Mouse (Mus musculus) retina, postnatal 7 days (tissue): ENCODE measurements around the gene Gys2.
"Not testable (repeated sequence)": the region's sequence is repeated elsewhere in the genome, so short reads cannot be mapped to it uniquely, and the experiment has no call there.

ENCODE experiments used
- DNase-seq: peaks from one replicate; pipeline ENCODE4 v3.0.0-alpha.2; 2012; ENCODE audit warnings: low read depth, low spot score

Gene Gys2

DNA sequence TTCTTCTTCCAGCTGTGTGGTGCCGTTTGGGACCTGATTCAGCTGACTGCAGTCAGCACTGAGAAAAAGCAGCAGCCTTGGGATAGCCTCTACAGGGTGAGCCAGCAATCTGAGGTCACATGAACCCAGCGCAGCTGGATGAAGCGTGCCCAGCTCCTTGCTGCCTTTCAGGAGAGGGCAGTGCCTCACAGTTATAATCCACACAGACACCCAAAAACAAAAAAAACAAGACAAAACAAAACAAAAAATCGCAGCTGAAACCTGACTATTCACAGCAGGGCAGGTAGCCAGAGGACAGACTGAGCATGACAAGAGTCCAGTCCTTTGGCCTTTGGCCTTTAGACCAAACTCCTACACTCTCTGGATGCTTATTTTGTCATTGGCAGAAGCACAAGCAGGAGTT is at the start of gene Gys2:
Gene Gys2, minus strand, starts transcription at position 309 of the 403 bp plus-strand sequence.
- DNase-seq = no peak

DNA sequence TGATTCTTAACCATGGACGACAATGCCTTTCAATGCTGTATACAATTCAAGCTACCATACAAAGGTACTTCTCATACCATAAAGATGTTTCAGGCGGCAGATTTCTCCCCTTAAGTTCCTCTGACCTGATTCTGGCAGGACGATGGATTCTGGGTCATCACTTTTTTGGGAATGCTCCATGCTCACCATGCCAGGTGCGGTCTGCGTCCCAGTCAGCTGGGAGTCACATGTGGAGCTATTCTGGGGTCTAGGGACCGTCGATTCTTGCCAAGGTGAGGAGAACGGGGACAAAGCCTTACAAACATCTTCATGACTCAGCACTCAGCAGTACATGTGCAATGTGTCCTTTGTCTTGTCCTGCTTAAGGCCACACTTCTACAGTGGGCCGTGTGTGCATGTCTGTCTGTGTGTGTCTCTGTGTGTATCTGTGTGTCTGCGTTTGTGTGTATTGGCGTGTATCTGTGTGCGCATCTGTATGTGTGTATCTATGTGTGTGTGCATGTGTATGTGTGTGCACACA is 48.7 kb upstream of the Gys2 start:
- DNase-seq = no peak

DNA sequence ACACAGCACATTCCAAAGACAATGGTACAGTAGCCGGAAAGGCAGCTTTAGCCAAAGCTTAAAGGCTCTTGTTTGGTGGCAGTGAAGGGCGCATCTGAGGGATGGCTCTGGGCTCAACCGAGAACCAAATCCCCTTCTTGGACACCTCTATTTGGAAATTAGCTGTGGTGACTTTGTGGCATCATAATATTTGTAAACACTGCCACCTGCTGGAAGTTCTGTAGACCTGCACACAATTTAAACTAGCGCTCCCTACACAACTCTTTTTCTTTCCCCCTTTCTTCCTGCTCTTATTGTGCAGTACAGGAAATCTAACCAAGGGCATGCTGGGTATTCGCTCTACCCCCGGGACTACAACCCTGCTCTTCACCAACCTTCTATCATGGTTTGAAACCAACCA is 46.2 kb upstream of the Gys2 start:
- no peak for DNase-seq

DNA sequence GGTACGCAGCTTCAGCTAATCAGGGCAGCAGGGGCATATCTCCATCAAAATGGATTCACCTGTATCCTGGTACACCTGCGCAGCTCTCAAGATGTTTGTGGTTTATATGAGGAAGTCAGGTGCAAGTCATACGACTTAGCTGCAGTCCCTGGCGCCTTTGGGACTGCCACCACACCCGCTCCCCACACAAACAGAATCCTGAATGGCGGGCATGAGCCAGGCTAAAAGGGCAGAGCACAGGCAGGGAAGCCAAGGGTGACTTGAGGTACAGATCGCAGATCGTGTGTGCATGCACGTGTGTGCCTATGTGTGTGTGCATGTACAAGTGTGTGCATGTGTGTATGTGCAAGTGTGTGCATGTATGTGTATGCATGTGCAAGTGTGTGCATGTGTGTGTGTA is 42.5 kb upstream of the Gys2 start:
- not testable (repeated sequence) for DNase-seq

DNA sequence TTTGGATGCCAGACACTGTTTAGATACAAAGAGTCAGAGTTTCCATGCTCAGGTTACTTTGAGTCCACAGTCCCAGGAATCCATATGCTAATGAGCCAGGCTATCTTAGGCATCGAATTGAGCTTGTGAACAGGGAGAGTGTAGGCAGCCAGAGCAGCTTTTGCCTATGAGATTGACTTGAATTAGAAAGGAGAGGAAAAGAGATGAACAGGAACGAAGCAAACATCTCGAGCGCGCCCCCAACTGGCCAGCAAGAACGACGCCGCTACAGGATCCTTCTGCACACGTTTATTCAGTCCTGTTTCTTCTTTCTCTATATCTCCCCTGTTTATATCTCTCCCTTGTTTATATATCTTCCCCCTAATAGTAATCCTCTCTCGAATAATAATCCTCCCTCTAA is 42.0 kb upstream of the Gys2 start:
- DNase-seq = no peak

DNA sequence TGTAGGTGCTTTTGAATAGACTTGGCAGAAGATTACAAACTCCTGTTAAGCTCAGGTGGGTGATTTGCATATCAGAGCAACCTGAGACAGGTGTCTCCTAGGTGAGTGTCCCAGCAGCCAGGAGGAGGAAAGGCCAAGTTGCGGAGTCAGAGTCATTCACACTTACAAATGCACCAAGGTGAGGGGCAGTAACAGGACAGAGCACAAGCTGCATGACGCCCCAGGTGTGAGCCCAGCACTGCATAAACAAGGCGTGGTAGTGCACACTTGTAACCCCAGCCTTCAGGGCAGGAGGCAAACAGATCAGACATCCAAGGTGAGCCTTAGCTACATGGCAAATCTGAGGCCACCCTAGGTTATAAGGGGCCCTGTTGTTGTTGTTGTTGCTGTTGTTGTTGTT is 40.0 kb upstream of the Gys2 start:
- no peak for DNase-seq

DNA sequence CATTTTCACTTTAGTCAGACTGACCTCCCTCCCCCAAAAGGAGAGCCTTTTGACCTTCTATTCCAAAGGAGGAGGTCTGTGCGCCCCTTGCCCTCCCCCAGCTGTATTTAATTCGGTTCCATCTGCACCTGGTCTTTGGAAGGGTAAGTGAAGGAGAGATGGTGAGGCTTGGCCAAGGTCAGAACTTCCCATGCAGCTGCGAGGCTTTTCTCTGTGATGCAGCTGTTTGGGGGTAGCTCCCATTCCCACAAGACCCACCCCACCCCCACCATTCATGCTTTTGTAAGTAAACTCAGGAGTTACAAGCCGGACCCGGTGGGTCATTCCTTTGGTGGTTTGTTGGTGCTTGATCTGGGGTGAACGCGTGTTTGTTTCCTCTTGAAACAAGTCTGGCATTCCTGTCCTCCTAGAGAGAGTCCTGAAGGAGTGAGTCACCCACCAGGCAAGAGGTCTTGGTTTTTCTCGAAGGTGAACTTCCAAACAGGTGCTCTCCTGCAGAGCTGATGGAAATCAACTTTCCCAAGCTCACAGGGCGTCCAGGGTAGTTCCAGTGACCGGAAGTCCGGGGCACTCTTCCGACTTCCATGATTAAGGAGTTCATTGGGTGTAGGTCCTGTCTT is 38.7 kb upstream of the Gys2 start:
- DNase-seq = no peak

DNA sequence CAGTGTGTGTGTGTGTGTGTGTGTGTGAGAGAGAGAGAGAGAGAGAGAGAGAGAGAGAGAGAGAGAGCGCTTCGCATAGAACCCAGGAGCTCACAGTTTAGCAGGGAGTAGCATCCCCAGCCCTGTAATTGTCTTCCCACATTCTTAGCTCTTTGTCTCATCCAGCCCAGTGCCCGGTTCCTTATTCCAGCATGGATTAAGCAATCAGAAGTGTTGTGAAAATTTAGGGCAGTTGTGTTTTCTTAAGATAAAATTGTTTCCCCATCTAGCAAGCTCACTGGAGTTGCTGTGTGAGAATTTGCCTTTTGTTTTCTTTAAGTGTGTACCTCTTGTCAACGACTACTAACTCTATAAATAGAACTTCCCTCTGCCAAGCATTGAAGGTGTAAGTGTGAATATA is 35.8 kb upstream of the Gys2 start:
- DNase-seq = no peak

DNA sequence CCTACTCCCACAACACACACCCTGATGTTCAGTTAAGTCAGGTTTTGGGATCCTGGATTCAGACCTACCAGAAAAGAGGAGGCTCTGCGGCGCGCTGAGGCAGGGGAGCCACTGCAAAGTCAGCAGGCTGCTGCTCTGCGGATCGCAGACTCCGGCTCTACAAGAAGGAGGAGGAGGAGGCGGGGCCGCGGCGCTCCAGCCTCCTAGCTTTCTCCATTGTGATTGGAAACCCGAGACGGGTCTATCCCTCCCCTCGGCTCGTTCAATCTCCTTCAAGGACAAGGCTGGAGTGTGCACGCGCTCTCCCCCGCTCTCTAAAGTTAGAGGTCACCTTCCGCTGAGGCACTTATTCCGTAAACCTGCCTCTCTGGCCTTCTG is 34.9 kb upstream of the Gys2 start, which contains the start of gene Ldhb:
Gene Ldhb, minus strand, starts transcription at position 173 of the 378 bp plus-strand sequence.
- DNase-seq = peak; percentile 47

DNA sequence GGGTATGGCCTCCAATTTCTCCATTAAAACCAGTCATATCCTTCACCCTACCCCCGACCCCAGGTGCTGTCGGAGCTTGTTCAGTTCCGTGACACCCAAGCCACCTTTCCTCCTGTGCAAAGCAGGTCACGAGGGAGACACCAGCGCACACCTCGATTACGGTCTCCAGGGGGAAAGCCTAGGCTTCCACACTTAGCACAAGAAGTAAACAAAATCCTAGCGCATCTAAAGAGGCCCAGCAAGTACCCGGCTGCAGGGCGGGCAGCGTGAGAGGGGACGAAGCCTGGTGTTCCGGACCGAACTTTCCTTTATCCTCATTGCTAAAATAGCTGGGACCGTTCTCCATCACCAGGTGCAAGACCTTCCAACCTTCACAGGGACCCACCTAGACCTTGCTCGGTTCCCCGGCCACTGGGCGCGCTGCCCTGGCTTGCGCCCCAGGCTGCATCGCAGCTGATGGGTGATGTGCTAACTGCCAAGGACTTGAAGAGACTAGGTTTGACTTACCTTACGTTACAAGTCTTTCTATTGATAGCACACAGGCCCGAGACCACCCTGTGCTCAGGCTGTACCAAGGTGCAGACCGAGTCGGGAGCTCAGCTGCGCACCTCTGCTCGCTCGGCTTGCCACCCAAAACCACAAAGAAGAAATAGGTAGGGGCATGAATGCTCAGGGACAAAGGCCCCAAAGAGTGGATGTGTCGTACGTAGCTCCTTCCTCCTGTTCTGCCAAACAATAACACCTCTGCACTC is 34.3 kb upstream of the Gys2 start:
- DNase-seq = no peak

DNA sequence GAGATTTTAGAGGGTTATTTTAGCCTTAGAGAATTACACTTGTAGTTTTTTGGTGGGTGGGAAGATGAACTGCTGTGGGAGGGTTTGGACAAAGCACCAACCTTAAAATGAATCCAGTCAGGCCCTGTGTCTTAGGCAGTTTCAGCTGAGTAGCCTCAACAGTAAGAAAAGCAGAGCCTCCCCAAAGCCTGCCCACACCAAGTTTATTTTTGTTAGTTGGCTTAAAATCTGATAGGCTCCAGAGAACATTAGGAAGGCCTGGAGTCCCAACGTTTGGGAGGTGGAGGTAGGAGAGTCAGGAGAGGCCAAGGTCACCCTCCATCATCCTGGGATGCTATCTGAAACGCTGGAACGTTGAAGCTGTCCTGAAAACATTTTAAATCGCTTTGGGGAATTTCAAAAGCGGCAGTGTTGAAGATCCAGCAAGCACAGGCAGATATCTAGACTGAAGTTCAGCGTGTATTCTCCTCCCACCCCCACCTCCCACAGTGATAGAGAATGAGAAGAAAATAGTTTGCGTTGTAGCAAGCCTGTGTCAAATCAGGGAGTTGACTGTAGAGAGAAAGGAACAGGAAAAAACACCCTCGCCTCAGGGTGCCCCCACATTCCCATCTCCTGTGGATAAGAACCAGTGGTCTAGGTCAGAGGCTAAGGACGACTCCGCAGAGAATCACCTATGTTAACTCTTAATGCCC is 33.6 kb upstream of the Gys2 start:
- no peak for DNase-seq

DNA sequence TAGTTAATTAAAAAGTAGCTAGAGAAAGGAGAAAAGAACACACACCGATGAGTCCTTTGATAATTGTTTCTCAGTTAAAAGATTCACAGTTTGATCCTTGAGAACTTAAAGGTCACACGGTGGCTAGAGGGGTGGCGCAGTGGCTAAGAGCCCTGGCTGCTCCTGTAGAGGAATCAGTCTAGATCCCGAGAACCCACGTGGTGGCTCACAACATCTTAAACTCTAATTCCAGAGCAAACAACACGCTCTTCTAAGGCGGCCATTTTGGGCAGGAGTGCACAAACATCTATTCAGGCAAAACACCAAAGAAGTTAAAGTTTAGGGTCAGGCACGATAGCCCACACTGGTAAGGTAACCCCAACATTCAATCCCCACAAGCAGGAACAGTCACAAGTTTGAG is 30.7 kb upstream of the Gys2 start:
- DNase-seq = no peak

DNA sequence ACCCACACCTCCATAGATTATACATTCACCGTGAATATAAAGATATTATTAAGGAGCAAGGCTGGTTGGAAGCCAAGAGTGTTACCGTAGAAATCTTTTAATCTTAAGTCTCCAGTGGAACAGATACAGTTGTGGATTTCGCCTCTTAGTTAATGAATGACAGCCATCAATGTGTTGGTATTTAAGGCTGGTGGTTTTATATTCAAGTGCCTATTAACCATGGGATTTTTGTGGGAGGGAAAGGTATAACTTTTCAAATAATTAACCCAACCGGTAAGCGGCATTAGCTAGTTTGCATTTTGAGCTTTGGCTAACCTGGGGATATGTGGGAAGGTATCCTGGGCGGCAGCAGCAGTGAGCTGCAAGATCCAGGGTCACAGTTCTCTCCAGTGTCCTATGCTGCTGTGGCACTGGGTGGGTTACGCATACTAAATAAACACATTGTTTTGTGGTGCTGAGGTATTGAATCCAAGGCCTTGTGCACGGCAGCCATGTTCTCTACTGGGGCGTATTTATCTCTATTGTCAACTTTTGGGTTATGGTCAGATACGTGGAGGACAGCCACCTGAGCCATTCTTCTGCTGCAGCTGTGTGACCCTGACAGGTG is 29.7 kb upstream of the Gys2 start:
- DNase-seq = no peak

DNA sequence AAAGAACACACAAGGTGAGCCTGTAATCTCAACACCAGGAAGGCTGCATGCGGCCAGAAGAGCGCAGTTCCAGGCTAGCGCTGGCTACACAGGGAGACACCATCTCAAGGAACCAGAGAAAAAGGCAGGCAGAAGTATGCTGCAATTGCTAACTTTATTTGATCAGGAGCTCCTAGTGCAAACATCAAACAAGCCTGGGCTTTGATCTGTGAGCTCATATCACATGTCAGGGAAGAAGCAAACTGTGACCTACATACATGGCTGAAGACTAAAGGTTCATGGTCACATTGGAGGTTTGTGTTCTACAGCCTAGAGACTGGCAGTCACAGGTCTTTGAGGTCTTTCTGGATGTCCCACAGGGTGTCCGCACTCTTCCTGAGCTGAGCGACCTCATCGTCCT is 17.2 kb upstream of the Gys2 start:
- DNase-seq = not testable (repeated sequence)

DNA sequence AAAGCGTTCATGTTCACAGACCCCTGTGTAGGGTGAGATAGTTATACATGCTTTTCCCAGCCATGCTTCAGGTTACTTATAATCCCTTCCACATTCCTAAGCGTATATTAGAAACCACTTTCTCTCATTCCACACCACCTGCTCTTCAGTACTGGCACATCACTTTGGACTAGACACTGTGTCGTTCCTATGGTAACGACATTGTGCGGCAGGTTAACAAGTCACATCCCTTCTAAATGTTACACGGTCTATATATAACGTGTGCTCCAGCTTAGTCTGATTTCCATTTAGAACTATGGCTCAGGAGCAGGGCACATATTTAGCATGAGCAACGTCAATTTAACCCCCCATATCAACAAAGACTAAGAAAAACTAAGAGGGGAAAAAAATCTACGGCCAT is 14.7 kb upstream of the Gys2 start:
- no peak for DNase-seq

DNA sequence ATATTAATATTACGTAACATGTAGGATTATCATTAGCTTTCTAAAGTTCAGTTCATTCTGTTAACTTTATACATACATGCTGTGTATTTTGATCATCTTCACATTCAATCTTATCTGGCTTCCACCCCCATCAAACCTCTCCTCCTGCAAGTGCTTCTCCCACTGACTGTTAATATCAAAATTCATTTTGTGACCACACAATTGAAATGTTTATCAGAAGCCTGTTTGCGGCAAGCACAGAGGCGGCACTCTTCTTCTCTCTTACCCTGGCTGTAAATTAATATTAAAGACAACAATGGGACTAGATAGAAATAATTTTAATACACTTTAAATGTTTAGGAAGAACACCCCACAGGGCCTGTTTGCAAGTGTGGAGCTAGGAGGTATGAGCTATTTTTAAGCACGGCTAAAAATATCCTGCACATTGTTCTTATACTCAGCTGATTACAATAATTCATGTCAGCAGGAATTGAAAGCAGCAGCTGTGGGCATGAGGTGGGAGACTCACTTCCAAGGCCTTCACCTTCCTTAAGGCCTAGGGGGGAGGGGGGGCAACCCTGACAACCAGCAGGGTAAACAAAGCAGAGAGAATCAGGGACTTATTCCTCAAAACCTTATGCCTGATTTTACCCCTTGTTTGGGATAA is 12.7 kb upstream of the Gys2 start:
- DNase-seq = no peak

DNA sequence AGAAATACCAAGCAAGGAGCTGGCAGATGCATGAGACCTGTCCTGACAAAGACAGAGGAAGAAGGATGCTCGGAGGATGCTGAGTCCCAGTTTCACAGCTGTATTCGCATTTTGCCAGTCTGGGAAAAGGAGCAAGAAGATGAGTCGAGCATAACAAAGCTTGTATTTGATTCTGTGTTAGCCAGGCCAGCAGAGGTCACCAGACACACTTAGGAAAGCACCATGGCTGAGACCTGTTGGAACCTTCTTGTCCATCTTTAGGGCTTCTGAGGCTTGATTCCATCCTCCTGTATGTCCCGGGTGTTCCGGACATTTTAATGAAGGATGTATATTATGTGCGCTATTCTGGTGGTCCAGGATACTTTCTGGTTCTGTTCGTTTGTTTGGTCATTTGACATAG is 4.3 kb upstream of the Gys2 start:
- DNase-seq = no peak

DNA sequence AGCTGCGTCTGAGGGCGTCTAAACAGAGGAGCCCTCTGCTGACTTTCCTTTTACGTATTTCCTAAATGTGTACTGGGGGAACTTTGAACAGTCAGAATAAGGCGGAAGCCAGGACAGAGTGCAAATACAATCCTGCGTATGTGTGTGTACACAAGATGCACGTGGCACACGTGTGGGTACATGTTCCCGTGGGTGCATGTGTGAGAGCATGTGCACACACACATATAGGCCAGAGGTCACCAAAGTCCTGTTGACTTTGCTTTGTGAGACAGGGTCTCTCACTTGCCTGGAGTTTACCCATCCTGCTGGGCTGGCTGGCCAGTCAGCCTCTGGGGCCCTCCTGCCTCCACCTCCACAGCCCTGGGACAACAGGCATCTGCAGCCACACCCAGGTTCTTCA is 1.8 kb downstream of the Gys2 start:
- no peak for DNase-seq

DNA sequence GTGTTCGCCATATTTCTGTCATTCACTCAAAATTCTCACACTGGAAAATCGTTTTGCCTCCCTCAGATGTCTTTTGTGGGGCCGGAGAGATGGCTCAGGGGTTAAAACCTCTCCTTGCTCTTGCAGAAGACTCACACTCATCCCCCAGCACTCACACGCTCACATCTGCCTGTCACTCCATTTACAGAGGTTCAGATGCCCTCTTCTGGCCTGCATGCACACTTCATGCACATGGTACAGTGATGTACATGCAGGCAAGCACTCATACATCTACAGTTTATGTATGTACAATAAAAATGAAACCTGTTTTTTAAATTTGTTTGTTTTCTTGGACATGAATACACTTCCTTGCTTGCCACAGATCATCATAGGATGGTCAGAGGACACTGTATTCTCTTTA is 3.3 kb downstream of the Gys2 start:
- DNase-seq = peak; percentile 5

DNA sequence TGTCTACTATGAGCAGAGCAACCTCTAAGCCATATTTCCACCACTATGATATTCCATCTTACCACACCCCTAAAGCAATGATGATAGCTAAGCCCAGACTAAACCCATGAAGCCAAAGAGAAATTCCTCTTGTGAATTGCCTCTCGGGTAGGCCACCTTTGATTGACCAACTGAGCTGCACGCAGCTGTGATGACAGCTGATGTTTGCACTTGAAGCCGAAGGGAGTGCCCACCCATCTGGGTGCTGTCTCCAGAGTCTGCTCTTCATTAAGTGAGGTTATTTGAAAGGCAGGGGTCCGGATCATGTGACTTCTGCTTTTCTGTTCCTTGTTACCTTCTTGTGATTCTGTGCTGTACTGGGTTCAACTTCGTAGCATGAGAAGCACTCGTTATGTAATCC is 10.7 kb downstream of the Gys2 start:
- DNase-seq = no peak

DNA sequence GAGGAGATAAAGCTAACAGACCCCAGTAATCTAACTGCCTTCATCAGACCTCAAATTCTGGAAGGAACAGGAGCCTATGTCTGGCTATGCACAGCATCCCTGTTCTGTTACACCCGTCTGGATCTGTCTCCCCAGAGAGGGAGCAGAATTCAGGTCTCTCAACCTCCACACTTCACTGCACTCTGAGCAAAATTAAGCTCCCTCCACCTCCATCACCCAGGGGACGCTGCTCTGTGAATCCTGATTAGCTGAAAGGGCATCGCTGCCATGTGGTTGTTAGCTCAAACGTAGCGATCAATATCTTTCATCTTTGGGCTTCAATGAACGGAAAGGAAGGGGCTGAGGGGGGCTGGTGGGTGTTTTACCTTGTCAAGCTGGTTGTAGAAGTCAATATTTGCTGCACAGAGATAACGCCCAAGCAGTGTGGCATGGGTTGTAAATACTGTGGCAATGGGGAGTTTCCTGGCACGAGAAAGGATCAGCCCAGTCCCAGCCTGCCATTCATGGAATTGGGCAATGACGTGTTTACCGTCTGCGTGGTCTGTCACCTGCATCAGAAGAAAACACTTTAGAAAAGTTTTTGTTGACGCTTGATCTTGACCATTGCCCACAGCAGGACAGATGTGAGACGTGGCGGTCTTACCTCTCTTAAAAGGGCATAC is 13.8 kb downstream of the Gys2 start:
- DNase-seq = no peak
